Mouse (Mus musculus) stomach, embryonic 16.5 days (tissue): ENCODE data around the gene D430042O09Rik. TPM values are rescaled to one million over a fixed set of nuclear protein-coding genes. Genes with fewer than 3 reads are reported as not detected.
"Not testable (repeated sequence)": the region's sequence is repeated elsewhere in the genome, so short reads cannot be mapped to it uniquely, and the experiment has no call there.

Experiments used
- ATAC-seq: fragments of 200-750 bp; cut with Nextera tagmentation; 2 replicates; pipeline ENCODE4 v1.8.0; 2017; ENCODE audit warnings: moderate number of reproducible peaks, moderate TSS enrichment; ENCODE audit not compliant: insufficient read depth, low FRiP score
- H3K27ac ChIP-seq: fragments of 300-500 bp; sonication (generic); 2 replicates; pipeline ENCODE4 v1.5.1; 2014; ENCODE audit warnings: low read length
- H3K27me3 ChIP-seq: fragments of 300-500 bp; sonication (generic); 2 replicates; pipeline ENCODE4 v1.6.1; 2014; ENCODE audit warnings: low read length, control low read depth, mixed read lengths; ENCODE audit not compliant: control insufficient read depth, insufficient read depth
- H3K36me3 ChIP-seq: fragments of 300-500 bp; sonication (generic); 2 replicates; pipeline ENCODE4 v1.6.1; 2014; ENCODE audit warnings: low read length; ENCODE audit not compliant: control insufficient read depth, insufficient read depth
- H3K4me1 ChIP-seq: fragments of 300-500 bp; sonication (generic); 2 replicates; pipeline ENCODE4 v1.6.1; 2014; ENCODE audit warnings: low read length, control low read depth, mixed read lengths; ENCODE audit not compliant: control insufficient read depth, insufficient read depth
- H3K4me2 ChIP-seq: fragments of 300-500 bp; sonication (generic); 2 replicates; pipeline ENCODE4 v1.6.1; 2014; ENCODE audit warnings: low read depth, low read length, mixed read lengths
- H3K4me3 ChIP-seq: fragments of 300-500 bp; sonication (generic); replicated peaks from 2 replicates; pipeline ENCODE4 v1.5.1; 2014; ENCODE audit warnings: mild to moderate bottlenecking, low read length
- H3K9ac ChIP-seq: fragments of 300-500 bp; sonication (generic); 2 replicates; pipeline ENCODE4 v1.6.1; 2014; ENCODE audit warnings: low read length
- H3K9me3 ChIP-seq: fragments of 300-500 bp; sonication (generic); replicated peaks from 2 replicates; pipeline ENCODE4 v1.6.1; 2016; ENCODE audit warnings: low read length, control low read depth; ENCODE audit not compliant: control insufficient read depth
- WGBS: fragments of 180-500 bp; shearing (Covaris S2); extraction: QIAGEN DNeasy Blood & Tissue Kit; methylation state at CpG from one replicate; pipeline ENCODE4 v1.1.7; 2014; 5-methylcytosine and 5-hydroxymethylcytosine counted together
- polyA plus RNA-seq: library from polyadenylated mRNA; unstranded; fragments of >200 nt; fragmentation: Nextera tagmentation; extraction: Ambion mirVana; gene quantifications from 2 replicates; pipeline ENCODE4 v1.2.1, GENCODE M21; 2015

The D430042O09Rik gene
- polyA plus RNA-seq, 1 experiment from 2014 or later: 8.5 TPM

GRCm38 (mm10) chr7:125702791-125703190 is 4.9 kb upstream of the D430042O09Rik start:
- Histone ChIP-seq H3K4me3 (no peak overlapping the region), H3K9me3 (peaks cover 9% of the 10 kb centered on the region; the same call in 1 of the 2 replicates), H3K9ac (no peak overlapping the region), H3K4me1 (peaks cover 21% of the 10 kb centered on the region), H3K4me2 (no peak overlapping the region), H3K27ac (no peak overlapping the region), H3K36me3 (peaks cover 49% of the 10 kb centered on the region), H3K27me3 (no peaks in the 10 kb centered on the region)
- WGBS: 88% methylated on average over 1 of the region's 1 CpGs
- ATAC-seq: no peak

GRCm38 (mm10) chr7:125707186-125707585 is 502 bp upstream of the D430042O09Rik start:
- ATAC-seq: peak; percentile 74
- peak overlapping the region; percentile 90 for H3K9ac ChIP-seq
- under 1% methylated on average over 24 of the region's 24 CpGs for WGBS
- H3K27me3 ChIP-seq: no peaks in the 10 kb centered on the region
- peak overlapping the region; percentile 94 for H3K4me3 ChIP-seq
- H3K9me3 ChIP-seq: no peaks in the 10 kb centered on the region
- peaks cover 11% of the 10 kb centered on the region for H3K36me3 ChIP-seq
- peaks cover 29% of the 10 kb centered on the region for H3K4me1 ChIP-seq
- H3K4me2 ChIP-seq: peak overlapping the region; percentile 62
- H3K27ac ChIP-seq: peak overlapping the region; percentile 89

GRCm38 (mm10) chr7:125708100-125708499 is 412 bp downstream of the D430042O09Rik start:
- Histone ChIP-seq H3K4me2 (peak overlapping the region; percentile 83), H3K27ac (peak overlapping the region; percentile 41; the same call in 1 of the 2 replicates), H3K36me3 (peaks cover 2% of the 10 kb centered on the region; the same call in 1 of the 2 replicates), H3K27me3 (no peaks in the 10 kb centered on the region), H3K9me3 (no peaks in the 10 kb centered on the region), H3K4me1 (peaks cover 29% of the 10 kb centered on the region), H3K4me3 (peak overlapping the region; percentile 94), H3K9ac (peak overlapping the region; percentile 88)
- no peak for ATAC-seq
- WGBS: under 1% methylated on average over 15 of the region's 15 CpGs

DNA sequence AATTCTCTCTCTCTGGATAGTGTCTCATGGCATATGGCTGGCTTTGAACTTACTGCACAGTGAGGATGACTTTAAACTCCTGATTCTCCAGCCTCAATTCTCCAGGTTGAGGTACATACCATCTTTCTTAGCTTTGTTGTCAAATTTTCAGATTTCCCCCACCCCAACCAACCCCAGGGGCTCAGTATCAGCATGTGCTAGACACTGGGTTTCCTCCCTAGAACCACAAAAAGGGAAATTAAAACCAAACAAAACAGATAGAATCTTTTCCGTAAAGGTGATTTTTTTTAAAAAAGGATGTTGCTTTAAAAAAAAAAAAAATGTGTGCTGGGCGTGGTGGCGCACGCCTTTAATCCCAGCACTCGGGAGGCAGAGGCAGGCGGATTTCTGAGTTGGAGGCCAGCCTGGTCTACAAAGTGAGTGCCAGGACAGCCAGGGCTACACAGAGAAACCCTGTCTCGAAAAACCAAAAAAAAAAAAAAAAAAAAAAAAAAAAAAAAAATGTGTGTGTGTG is 5.9 kb downstream of the D430042O09Rik start:
- not testable (repeated sequence) for H3K4me2 ChIP-seq, H3K4me1 ChIP-seq, H3K27me3 ChIP-seq, H3K9ac ChIP-seq, H3K36me3 ChIP-seq, ATAC-seq, H3K9me3 ChIP-seq, H3K27ac ChIP-seq, H3K4me3 ChIP-seq
- 84% methylated on average over 7 of the region's 7 CpGs for WGBS

DNA sequence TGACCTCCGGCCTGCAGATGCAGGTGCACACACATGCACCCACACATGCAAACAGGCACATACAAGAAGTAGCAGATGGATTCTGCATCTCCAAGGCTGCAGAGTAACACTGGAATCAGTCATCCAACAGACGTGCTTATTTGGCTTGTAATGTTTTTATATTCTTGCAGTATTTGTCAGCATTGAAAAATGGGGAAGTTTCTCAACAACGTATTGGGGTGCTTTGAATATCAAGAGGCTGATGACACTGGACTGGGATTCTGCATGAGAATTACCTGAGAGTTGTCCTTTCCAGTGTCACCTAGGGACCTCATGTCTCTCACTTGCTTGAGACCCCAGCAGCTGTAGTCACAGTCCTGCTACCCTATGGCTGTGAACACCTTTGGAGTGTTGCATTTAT is 7.1 kb downstream of the D430042O09Rik start:
- Histone ChIP-seq H3K9me3 (no peaks in the 10 kb centered on the region), H3K36me3 (no peaks in the 10 kb centered on the region), H3K27me3 (no peaks in the 10 kb centered on the region), H3K4me2 (no peak overlapping the region), H3K4me1 (0 out of 2 replicates have a peak, but pooled peaks cover 4% of the 10 kb centered on the region), H3K4me3 (no peak overlapping the region), H3K27ac (no peak overlapping the region), H3K9ac (no peak overlapping the region)
- 80% methylated on average over 3 of the region's 3 CpGs for WGBS
- no peak for ATAC-seq

- H3K4me1 ChIP-seq: peaks cover 7% of the 10 kb centered on the region; the same call in 1 of the 2 replicates
- ATAC-seq: peak; percentile 67; the same call in 1 of the 2 replicates
- no peaks in the 10 kb centered on the region for H3K27me3 ChIP-seq
- no peaks in the 10 kb centered on the region for H3K9me3 ChIP-seq
- H3K9ac ChIP-seq: no peak overlapping the region
- peak overlapping the region; percentile 12; the same call in 1 of the 2 replicates for H3K27ac ChIP-seq
- H3K4me3 ChIP-seq: no peak overlapping the region
- 42% methylated on average over 2 of the region's 2 CpGs for WGBS
- no peak overlapping the region for H3K4me2 ChIP-seq
- H3K36me3 ChIP-seq: no peaks in the 10 kb centered on the region
Measured at GRCm38 (mm10) chr7:125716724-125717123, 9.0 kb downstream of the D430042O09Rik start.

DNA sequence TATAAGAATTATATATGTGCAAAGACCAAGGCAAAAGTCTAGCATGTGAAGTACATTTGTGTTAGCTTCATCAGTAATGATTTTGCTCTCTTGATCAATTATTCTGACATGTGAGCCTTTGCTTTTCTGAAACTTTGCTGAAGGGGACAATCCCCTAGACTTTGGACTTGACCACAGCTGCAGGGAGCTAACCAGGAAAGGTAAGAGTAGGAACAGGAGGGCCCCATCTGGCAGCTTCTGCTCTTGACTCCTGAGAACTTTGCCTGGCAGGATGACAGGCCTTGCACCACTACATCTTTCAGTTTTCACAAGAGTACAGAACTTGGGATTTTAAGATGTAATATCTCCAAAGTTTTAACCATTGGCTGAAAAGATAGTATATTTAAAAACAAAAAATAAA is 9.9 kb downstream of the D430042O09Rik start:
- Histone ChIP-seq H3K36me3 (no peaks in the 10 kb centered on the region), H3K27ac (no peak overlapping the region), H3K9ac (no peak overlapping the region), H3K27me3 (no peaks in the 10 kb centered on the region), H3K4me1 (peaks cover 7% of the 10 kb centered on the region; the same call in 1 of the 2 replicates), H3K4me2 (no peak overlapping the region), H3K4me3 (no peak overlapping the region), H3K9me3 (no peaks in the 10 kb centered on the region)
- ATAC-seq: no peak

DNA sequence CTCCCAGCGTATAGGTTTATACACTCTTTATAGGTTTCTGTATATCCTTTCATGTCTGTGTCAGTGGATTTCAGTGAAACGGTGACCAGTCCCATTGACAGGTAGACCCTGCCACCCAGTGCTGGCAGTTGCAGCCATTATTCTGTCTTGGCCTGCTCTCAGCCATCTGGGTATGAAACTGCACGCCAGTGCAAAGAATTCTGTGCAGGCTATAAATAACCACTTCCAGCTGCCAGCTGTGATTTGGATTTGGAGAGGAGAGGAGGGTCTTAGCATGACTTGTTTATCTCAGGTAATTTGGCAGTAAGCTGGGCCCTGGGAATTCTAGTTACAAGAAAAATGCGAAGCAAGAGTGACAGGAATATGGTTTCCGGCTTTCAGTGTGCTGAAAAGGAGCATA is 12.7 kb downstream of the D430042O09Rik start:
- Histone ChIP-seq H3K36me3 (no peaks in the 10 kb centered on the region), H3K9ac (no peak overlapping the region), H3K27ac (no peak overlapping the region), H3K9me3 (no peaks in the 10 kb centered on the region), H3K4me3 (no peak overlapping the region), H3K4me1 (peaks cover 7% of the 10 kb centered on the region; the same call in 1 of the 2 replicates), H3K4me2 (no peak overlapping the region), H3K27me3 (no peaks in the 10 kb centered on the region)
- ATAC-seq: no peak
- WGBS: 59% methylated on average over 5 of the region's 5 CpGs

DNA sequence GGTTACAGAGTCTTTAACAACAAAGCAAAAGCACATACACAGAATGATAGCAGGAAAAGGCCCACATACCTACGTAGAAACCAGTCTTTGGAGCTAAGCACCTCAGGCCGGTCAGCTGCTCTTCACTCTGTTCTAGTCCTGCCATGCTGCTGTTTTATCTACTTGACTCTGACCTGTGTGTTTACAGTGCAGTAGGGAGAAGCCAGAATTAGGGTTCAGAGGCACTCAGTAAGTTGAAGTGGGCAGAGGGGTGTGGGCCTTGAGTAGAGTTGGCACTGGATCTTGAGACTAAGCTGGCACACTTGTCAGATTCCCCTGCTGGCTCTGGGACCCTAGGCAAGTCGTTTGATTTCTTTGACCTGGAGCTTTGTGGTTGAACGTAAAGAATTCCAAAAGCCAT is 13.3 kb downstream of the D430042O09Rik start:
- Histone ChIP-seq H3K27ac (no peak overlapping the region), H3K27me3 (no peaks in the 10 kb centered on the region), H3K9ac (no peak overlapping the region), H3K4me1 (peaks cover 7% of the 10 kb centered on the region; the same call in 1 of the 2 replicates), H3K4me2 (no peak overlapping the region), H3K9me3 (no peaks in the 10 kb centered on the region), H3K4me3 (no peak overlapping the region), H3K36me3 (no peaks in the 10 kb centered on the region)
- no peak for ATAC-seq
- 67% methylated on average over 4 of the region's 4 CpGs for WGBS
